Comparison of ENCODE assay signal across 25 mouse cellular contexts in genomic region chr9:58393875-58394274, GRCm38 (mm10). TPM values are rescaled to one million over a fixed set of nuclear protein-coding genes. Genes with fewer than 3 reads are reported as not detected.
DNase-seq lines count a peak whose midpoint lies in the region.
"Had no signal": no experiment of that assay in that cellular context is flagged by ENCODE, and none has a peak within 500 bp of the region (broad histone marks: within the 10 kb centered on the region; RNA-seq: fewer than 3 reads in every experiment).

No protein-coding gene starts in this region.

- DNase-seq in left cerebral cortex, postnatal 4 days, result peak; percentile 73
- DNase-seq in left cerebral cortex, postnatal 14 days (ENCODE audit: low spot score in 2 of 2), result no peak
- peak; percentile 90 for DNase-seq in cerebellum, adult 11-12 months
- DNase-seq in cerebellum, adult 9-11 months, result peak; percentile 90
- no peak for DNase-seq in heart, postnatal 14 days
- DNase-seq in layer of hippocampus, adult 18-20 months (ENCODE audit: low spot score in 2 of 2), result no peak
- no peak for DNase-seq in right cerebral cortex, postnatal 14 days
- DNase-seq: adrenal gland, postnatal 10 days; gastrocnemius, adult 2 months; gastrocnemius, postnatal 36 days; heart, adult 18-20 months; heart, postnatal 4 days; kidney, adult 11 months; kidney, postnatal 25 days; liver, postnatal 0 days; lung, postnatal 4 days; right cerebral cortex, adult 18-20 months; right cerebral cortex, postnatal 4 days had no signal

- intact Hi-C loops in left cerebral cortex, postnatal 4 days (cut with DNase I), result no loop called here
- intact Hi-C loops in left cerebral cortex, postnatal 14 days (cut with DNase I), result no loop called here
- intact Hi-C loops in heart, postnatal 14 days (cut with DNase I), result no loop called here

RNA-seq across cellular contexts. Expression of gene Tbc1d21, which starts 23.6 kb away (rescaled TPM):
- not detected for total RNA-seq in left cerebral cortex, postnatal 4 days (2021)
- not detected for total RNA-seq in left cerebral cortex, postnatal 14 days (2021)
- not detected for total RNA-seq in heart, postnatal 14 days (2021)
- not detected for total RNA-seq in layer of hippocampus, adult 18-20 months (2021)
- total RNA-seq: adrenal gland, postnatal 10 days; common myeloid progenitor, adult 5-6 weeks; G1E; gastrocnemius, adult 2 months; gastrocnemius, postnatal 36 days; heart, adult 18-20 months; heart, postnatal 4 days; layer of hippocampus, adult 2 months; layer of hippocampus, postnatal 14 days; left cerebral cortex, adult 2 months; left cerebral cortex, postnatal 36 days; monocyte, adult 5-6 weeks had no signal

Comparison
In these comparisons a context has a peak if more than half of its experiments do, and no peak if none do; other contexts are left out.
1. DNase-seq: peak in left cerebral cortex, postnatal 4 days (single experiment), cerebellum, adult 11-12 months (single experiment) and cerebellum, adult 9-11 months (single experiment); none in left cerebral cortex, postnatal 14 days (0 of 2), heart, postnatal 14 days (0 of 2), layer of hippocampus, adult 18-20 months (0 of 2) and right cerebral cortex, postnatal 14 days (single experiment).